9 mouse cellular contexts compared by ENCODE assay signal in the genomic region with DNA sequence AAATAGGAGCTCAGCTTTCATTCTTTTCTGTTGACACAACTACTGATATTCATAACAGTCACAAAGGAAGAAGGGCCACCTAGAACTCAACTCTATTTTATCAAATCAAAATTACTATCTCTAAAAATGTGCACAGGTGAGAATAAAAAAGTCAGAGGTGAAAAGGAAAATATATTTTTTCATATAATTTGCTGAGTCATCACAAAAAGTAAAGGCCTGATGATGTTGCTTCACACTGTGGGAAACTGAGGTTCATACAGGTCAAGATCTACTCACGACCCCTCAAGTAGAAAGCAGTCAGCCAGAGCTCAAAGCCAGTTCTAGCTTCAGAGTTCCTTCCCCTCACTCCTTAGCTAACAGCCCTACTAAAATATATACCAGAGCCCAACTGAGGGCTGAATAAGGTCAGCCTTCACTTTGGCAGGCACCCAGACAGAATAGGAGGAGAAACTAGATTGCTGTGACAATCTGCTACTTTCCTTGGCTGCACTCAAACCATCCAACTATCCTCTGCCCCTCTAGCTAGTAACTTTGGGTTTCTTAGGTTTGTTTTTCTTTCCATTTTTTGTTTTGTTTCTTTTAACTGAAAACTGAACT.
A peak's percentile ranks its signal among the peaks of the same experiment; 100 is the strongest.
DNase-seq lines count a peak whose midpoint lies in the region; ATAC-seq and TF ChIP-seq lines count a peak whose summit lies in the region.
"Had no signal": no experiment of that assay in that cellular context is flagged by ENCODE, and none has a peak within 500 bp of the region (broad histone marks: within the 10 kb centered on the region; RNA-seq: fewer than 3 reads in every experiment).

No protein-coding gene starts in this region.

- intact Hi-C loops in heart, postnatal 36 days (cut with DNase I) = no loop called here

- H3K4me1 ChIP-seq in kidney, embryonic 15.5 days = peaks cover 4% of the 10 kb centered on the region; the same call in 1 of the 2 replicates
- peaks cover 6% of the 10 kb centered on the region for H3K4me1 ChIP-seq in cerebellum, adult 2 months (ENCODE audit: control insufficient read depth, insufficient read depth, low read length)

- TF ChIP-seq CTCF in cerebellum, adult 2 months (IDR thresholded peaks at IDR 0.05; ENCODE audit: borderline replicate concordance, insufficient read depth, low read depth, low read length) = no peak

- H3K27me3 ChIP-seq in kidney, embryonic 15.5 days = no peaks in the 10 kb centered on the region
- no peaks in the 10 kb centered on the region for H3K27me3 ChIP-seq in cerebellum, adult 2 months (ENCODE audit: control insufficient read depth, insufficient read depth, low read length)

- no peaks in the 10 kb centered on the region for H3K9me3 ChIP-seq in kidney, embryonic 15.5 days (replicated peaks)

- no peak for TF ChIP-seq POLR2A in cerebellum, adult 2 months (IDR thresholded peaks at IDR 0.05; ENCODE audit: borderline replicate concordance, insufficient read depth, low read length)

- H3K36me3 ChIP-seq in kidney, embryonic 15.5 days = no peaks in the 10 kb centered on the region

- 63% methylated on average over 1 of the region's 1 CpGs for WGBS in kidney, embryonic 15.5 days
- 81% methylated on average over 1 of the region's 1 CpGs for WGBS in cerebellum, adult 2 months

- peak; percentile 49 for DNase-seq in kidney, postnatal 14 days
- peak; percentile 69 for DNase-seq in adipocyte (ENCODE audit: low spot score)
- DNase-seq in cerebellum, adult 2 months = peak; percentile 38 to 66
- peak; percentile 18 to 22 for DNase-seq in heart, postnatal 36 days
- no peak for DNase-seq in frontal cortex, postnatal 14 days (ENCODE audit: low spot score in 2 of 2)
- no peak for DNase-seq in thymus, adult 18-20 months
- no peak for DNase-seq in layer of hippocampus, adult 18-20 months (ENCODE audit: low spot score in 2 of 2)

- no peak for ATAC-seq in kidney, embryonic 15.5 days (replicated peaks; ENCODE audit: low FRiP score)

- H3K4me3 ChIP-seq in kidney, embryonic 15.5 days (replicated peaks) = no peak overlapping the region
- no peak overlapping the region for H3K4me3 ChIP-seq in cerebellum, adult 2 months (replicated peaks; ENCODE audit: insufficient read depth, low read depth, low read length)

- no peak overlapping the region for H3K27ac ChIP-seq in kidney, embryonic 15.5 days
- H3K27ac ChIP-seq in cerebellum, adult 2 months (ENCODE audit: insufficient read depth, low read length) = no peak overlapping the region
- H3K27ac ChIP-seq: macrophage had no signal

- H3K9ac ChIP-seq in kidney, embryonic 15.5 days = no peak overlapping the region

- no peak overlapping the region for H3K4me2 ChIP-seq in kidney, embryonic 15.5 days

Comparison
In these comparisons a context has a peak if more than half of its experiments do, and no peak if none do; other contexts are left out.
1. DNase-seq: peak in kidney, postnatal 14 days (single experiment), adipocyte (single experiment), cerebellum, adult 2 months (2 of 2) and heart, postnatal 36 days (2 of 2); none in frontal cortex, postnatal 14 days (0 of 2), thymus, adult 18-20 months (0 of 2) and layer of hippocampus, adult 18-20 months (0 of 2).